Mouse (Mus musculus): ENCODE measurements around the gene Taf1b. TPM values are rescaled to one million over a fixed set of nuclear protein-coding genes. Genes with fewer than 3 reads are reported as not detected.

Taf1b gene
- total RNA-seq, 2 experiments from 2014 or later, result 29.2 to 34.6 TPM

GRCm38 (mm10) chr12:24600074-24600473, 101.9 kb downstream of the Taf1b start:
- no peak for DNase-seq (ENCODE audit: extremely low spot score in 1 of 2, low spot score in 1 of 2)

- peak; percentile 66 to 74 for DNase-seq (ENCODE audit: extremely low spot score in 1 of 2, low spot score in 1 of 2)
These were observed 102.6 kb downstream of the Taf1b start for GRCm38 (mm10) chr12:24600806-24601205.

GRCm38 (mm10) chr12:24603266-24603665, 105.1 kb downstream of the Taf1b start:
- peak; percentile 42 to 78 for DNase-seq (ENCODE audit: extremely low spot score in 1 of 2, low spot score in 1 of 2)

GRCm38 (mm10) chr12:24606166-24606565, 108.0 kb downstream of the Taf1b start:
- DNase-seq (ENCODE audit: extremely low spot score in 1 of 2, low spot score in 1 of 2), result no peak

Other genes starting within 250 kb of the Taf1b start
- gene Grhl1, start 73.9 kb downstream of the Taf1b start, total RNA-seq (2021), result 10 to 100 TPM; 24.5 to 27.0 TPM
- 1 to 10 TPM; 3.6 to 4.2 TPM for gene Klf11, start 152.9 kb downstream of the Taf1b start, total RNA-seq (2021)
- 10 to 100 TPM; 20.6 to 25.0 TPM for gene Cys1, start 183.5 kb downstream of the Taf1b start, total RNA-seq (2021)
- 1 to 10 TPM; 2.6 to 3.5 TPM for gene Rrm2, start 209.9 kb downstream of the Taf1b start, total RNA-seq (2021)

Measured in layer of hippocampus, postnatal 25 days (tissue).